Mouse (Mus musculus) limb, embryonic 10.5 days (tissue): ENCODE results near the gene Bank1. TPM values are rescaled to one million over a fixed set of nuclear protein-coding genes. Genes with fewer than 3 reads are reported as not detected.
A peak's percentile ranks its signal among the peaks of the same experiment; 100 is the strongest.
"Not testable (repeated sequence)": the region's sequence is repeated elsewhere in the genome, so short reads cannot be mapped to it uniquely, and the experiment has no call there.

Experiments
- DNase-seq: peaks from one replicate; pipeline ENCODE4 v3.0.0-alpha.2; 2017; ENCODE audit warnings: low spot score
- H3K27ac ChIP-seq: fragments of 300-500 bp; sonication (generic); 2 replicates; pipeline ENCODE4 v1.5.1; 2016; ENCODE audit warnings: mild to moderate bottlenecking
- H3K27me3 ChIP-seq: fragments of 300-500 bp; sonication (generic); 2 replicates; pipeline ENCODE4 v1.6.1; 2016; ENCODE audit warnings: low read depth, mild to moderate bottlenecking; ENCODE audit not compliant: poor library complexity, severe bottlenecking
- H3K36me3 ChIP-seq: fragments of 300-500 bp; sonication (generic); 2 replicates; pipeline ENCODE4 v1.6.1; 2016; ENCODE audit warnings: mild to moderate bottlenecking, moderate library complexity
- H3K4me1 ChIP-seq: fragments of 300-500 bp; sonication (generic); 2 replicates; pipeline ENCODE4 v1.6.1; 2016
- H3K4me3 ChIP-seq: fragments of 300-500 bp; sonication (generic); 2 replicates; pipeline ENCODE4 v1.5.1; 2016; ENCODE audit warnings: mild to moderate bottlenecking, moderate library complexity
- H3K9me3 ChIP-seq: fragments of 300-500 bp; sonication (generic); replicated peaks from 2 replicates; pipeline ENCODE4 v1.6.1; 2016; ENCODE audit warnings: mild to moderate bottlenecking
- WGBS: fragments of 180-500 bp; shearing (Covaris S2); methylation state at CpG from one replicate; pipeline ENCODE4 v1.1.7; 2016; 5-methylcytosine and 5-hydroxymethylcytosine counted together
- polyA plus RNA-seq: library from polyadenylated mRNA; unstranded; fragments of >200 nt; fragmentation: Nextera tagmentation; extraction: Ambion mirVana; gene quantifications from 2 replicates; pipeline ENCODE4 v1.2.1, GENCODE M21; 2016

Gene Bank1
- polyA plus RNA-seq, 1 experiment from 2014 or later = 0.31 TPM

- WGBS = 88% methylated on average over 1 of the region's 1 CpGs
- Histone ChIP-seq H3K4me1 (peaks cover 7% of the 10 kb centered on the region), H3K9me3 (no peaks in the 10 kb centered on the region), H3K4me3 (no peak overlapping the region), H3K36me3 (no peaks in the 10 kb centered on the region), H3K27me3 (no peaks in the 10 kb centered on the region), H3K27ac (no peak overlapping the region)
- DNase-seq = no peak
Measured at GRCm38 (mm10) chr3:136308487-136308886, 17.4 kb downstream of the Bank1 start.

GRCm38 (mm10) chr3:136306564-136307158 is 19.2 kb downstream of the Bank1 start:
- H3K9me3 ChIP-seq = no peaks in the 10 kb centered on the region

GRCm38 (mm10) chr3:136302541-136302940 is 23.3 kb downstream of the Bank1 start:
- no peak overlapping the region for H3K4me3 ChIP-seq
- no peak for DNase-seq
- no peak overlapping the region for H3K27ac ChIP-seq
- no peaks in the 10 kb centered on the region for H3K9me3 ChIP-seq
- H3K4me1 ChIP-seq = peaks cover 13% of the 10 kb centered on the region
- H3K27me3 ChIP-seq = no peaks in the 10 kb centered on the region
- no peaks in the 10 kb centered on the region for H3K36me3 ChIP-seq
- 48% methylated on average over 1 of the region's 1 CpGs for WGBS

More at GRCm38 (mm10) chr3:136306564-136307158, 19.2 kb downstream of the Bank1 start:
- no peak for DNase-seq
- Histone ChIP-seq H3K4me1 (peaks cover 7% of the 10 kb centered on the region), H3K4me3 (no peak overlapping the region), H3K27ac (peak overlapping the region; percentile 37; the same call in 1 of the 2 replicates), H3K27me3 (no peaks in the 10 kb centered on the region), H3K36me3 (no peaks in the 10 kb centered on the region)
- WGBS = 50% methylated on average over 5 of the region's 5 CpGs

GRCm38 (mm10) chr3:136300810-136301209 is 25.1 kb downstream of the Bank1 start:
- 88% methylated on average over 2 of the region's 2 CpGs for WGBS
- H3K27ac ChIP-seq, H3K9me3 ChIP-seq, H3K36me3 ChIP-seq, DNase-seq, H3K4me3 ChIP-seq, H3K27me3 ChIP-seq: not testable (repeated sequence)
- H3K4me1 ChIP-seq = peaks cover 12% of the 10 kb centered on the region

- no peak overlapping the region for H3K4me3 ChIP-seq
- H3K27me3 ChIP-seq = no peaks in the 10 kb centered on the region
- no peaks in the 10 kb centered on the region for H3K9me3 ChIP-seq
- no peak overlapping the region for H3K27ac ChIP-seq
- peaks cover 12% of the 10 kb centered on the region for H3K4me1 ChIP-seq
- 34% methylated on average over 2 of the region's 2 CpGs for WGBS
- peak; percentile 37 for DNase-seq
- no peaks in the 10 kb centered on the region for H3K36me3 ChIP-seq
Measured at GRCm38 (mm10) chr3:136297355-136297754, 28.5 kb downstream of the Bank1 start.

- WGBS = 92% methylated on average over 2 of the region's 2 CpGs
- no peak for DNase-seq
- no peak overlapping the region for H3K4me3 ChIP-seq
- H3K27ac ChIP-seq = no peak overlapping the region
- no peaks in the 10 kb centered on the region for H3K36me3 ChIP-seq
- H3K9me3 ChIP-seq = no peaks in the 10 kb centered on the region
- H3K27me3 ChIP-seq = no peaks in the 10 kb centered on the region
- peaks cover 12% of the 10 kb centered on the region for H3K4me1 ChIP-seq
Measured at GRCm38 (mm10) chr3:136295250-136295649, 30.6 kb downstream of the Bank1 start.

- Histone ChIP-seq H3K27me3 (no peaks in the 10 kb centered on the region), H3K9me3 (no peaks in the 10 kb centered on the region)
Measured at GRCm38 (mm10) chr3:136287883-136288282, 38.0 kb downstream of the Bank1 start.

GRCm38 (mm10) chr3:136264969-136265595 is 60.8 kb downstream of the Bank1 start:
- H3K36me3 ChIP-seq = no peaks in the 10 kb centered on the region
- H3K27me3 ChIP-seq = no peaks in the 10 kb centered on the region
- H3K4me3 ChIP-seq = no peak overlapping the region
- no peaks in the 10 kb centered on the region for H3K4me1 ChIP-seq
- H3K27ac ChIP-seq = no peak overlapping the region
- 86% methylated on average over 8 of the region's 8 CpGs for WGBS
- no peak for DNase-seq
- no peaks in the 10 kb centered on the region for H3K9me3 ChIP-seq

More at GRCm38 (mm10) chr3:136287883-136288282, 38.0 kb downstream of the Bank1 start:
- no peak for DNase-seq
- WGBS = 91% methylated on average over 2 of the region's 2 CpGs
- no peak overlapping the region for H3K27ac ChIP-seq
- no peak overlapping the region for H3K4me3 ChIP-seq
- no peaks in the 10 kb centered on the region for H3K4me1 ChIP-seq
- H3K36me3 ChIP-seq = no peaks in the 10 kb centered on the region

GRCm38 (mm10) chr3:136257761-136258160 is 68.1 kb downstream of the Bank1 start:
- DNase-seq = no peak
- Histone ChIP-seq H3K27me3 (no peaks in the 10 kb centered on the region), H3K4me3 (no peak overlapping the region), H3K36me3 (no peaks in the 10 kb centered on the region), H3K4me1 (no peaks in the 10 kb centered on the region), H3K27ac (no peak overlapping the region), H3K9me3 (no peaks in the 10 kb centered on the region)
- 95% methylated on average over 3 of the region's 3 CpGs for WGBS

GRCm38 (mm10) chr3:136254713-136255112 is 71.2 kb downstream of the Bank1 start:
- no peaks in the 10 kb centered on the region for H3K27me3 ChIP-seq
- WGBS = 61% methylated on average over 2 of the region's 2 CpGs
- no peak overlapping the region for H3K4me3 ChIP-seq
- DNase-seq = no peak
- H3K36me3 ChIP-seq = no peaks in the 10 kb centered on the region
- H3K27ac ChIP-seq = no peak overlapping the region
- no peaks in the 10 kb centered on the region for H3K4me1 ChIP-seq
- H3K9me3 ChIP-seq = no peaks in the 10 kb centered on the region

- Histone ChIP-seq H3K36me3 (no peaks in the 10 kb centered on the region), H3K4me3 (no peak overlapping the region), H3K4me1 (no peaks in the 10 kb centered on the region), H3K27ac (no peak overlapping the region), H3K27me3 (no peaks in the 10 kb centered on the region), H3K9me3 (no peaks in the 10 kb centered on the region)
- 85% methylated on average over 4 of the region's 4 CpGs for WGBS
- no peak for DNase-seq
Measured at GRCm38 (mm10) chr3:136252820-136253219, 73.0 kb downstream of the Bank1 start.

GRCm38 (mm10) chr3:136251578-136251977 is 74.3 kb downstream of the Bank1 start:
- 95% methylated on average over 4 of the region's 4 CpGs for whole genome bisulfite sequencing
- Histone ChIP-seq H3K36me3 (no peaks in the 10 kb centered on the region), H3K27me3 (no peaks in the 10 kb centered on the region), H3K27ac (no peak overlapping the region), H3K9me3 (no peaks in the 10 kb centered on the region), H3K4me3 (no peak overlapping the region), H3K4me1 (no peaks in the 10 kb centered on the region)
- DNase-seq = no peak

GRCm38 (mm10) chr3:136247331-136247730 is 78.5 kb downstream of the Bank1 start:
- H3K4me3 ChIP-seq = no peak overlapping the region
- DNase-seq = no peak
- H3K36me3 ChIP-seq = no peaks in the 10 kb centered on the region
- H3K4me1 ChIP-seq = no peaks in the 10 kb centered on the region
- no peak overlapping the region for H3K27ac ChIP-seq
- H3K9me3 ChIP-seq = no peaks in the 10 kb centered on the region
- 81% methylated on average over 5 of the region's 5 CpGs for WGBS
- H3K27me3 ChIP-seq = no peaks in the 10 kb centered on the region
